Mouse (Mus musculus): ENCODE data around the gene Olfr836. TPM values are rescaled to one million over a fixed set of nuclear protein-coding genes. Genes with fewer than 3 reads are reported as not detected.

Gene Olfr836
- polyA plus RNA-seq (2012; rRNA removed): not detected in 2 replicates

GRCm38 (mm10) chr9:19120082-19120481 lies at the start of gene Olfr836:
TSS of gene Olfr836 (plus strand) at chr9:19120382.

GRCm38 (mm10) chr9:19136017-19136416 lies 15.8 kb downstream of the Olfr836 start, which contains the start of gene Olfr837:
TSS of gene Olfr837 (plus strand) at chr9:19136317.

Other genes with a start within 250 kb of the Olfr836 start
- not detected in 2 replicates for gene Olfr830, start 245.7 kb upstream of the Olfr836 start, polyA plus RNA-seq (2012; rRNA removed)
- not detected in 2 replicates for gene Olfr832, start 183.3 kb upstream of the Olfr836 start, polyA plus RNA-seq (2012; rRNA removed)
- gene Olfr834, start 132.4 kb upstream of the Olfr836 start, polyA plus RNA-seq (2012; rRNA removed): not detected in 2 replicates
- gene Olfr835, start 87.6 kb upstream of the Olfr836 start, polyA plus RNA-seq (2012; rRNA removed): not detected in 2 replicates
- gene Olfr837, start 15.9 kb downstream of the Olfr836 start, polyA plus RNA-seq (2012; rRNA removed): not detected in 2 replicates
- gene Olfr839-ps1, start 56.9 kb downstream of the Olfr836 start, polyA plus RNA-seq (2012; rRNA removed): not detected in 2 replicates
- not detected in 2 replicates for gene Olfr843, start 131.6 kb downstream of the Olfr836 start, polyA plus RNA-seq (2012; rRNA removed)
- not detected in 2 replicates for gene Olfr844, start 196.0 kb downstream of the Olfr836 start, polyA plus RNA-seq (2012; rRNA removed)
- not detected in 2 replicates for gene Olfr845, start 216.1 kb downstream of the Olfr836 start, polyA plus RNA-seq (2012; rRNA removed)
- not detected in 2 replicates for gene Olfr846, start 243.6 kb downstream of the Olfr836 start, polyA plus RNA-seq (2012; rRNA removed)

Measured in colon, adult 2 months (tissue).